Mouse (Mus musculus): ENCODE measurements around the gene Cd70. TPM values are rescaled to one million over a fixed set of nuclear protein-coding genes. Genes with fewer than 3 reads are reported as not detected.

Gene Cd70
- total RNA-seq, 4 experiments from 2014 or later, result not detected

GRCm38 (mm10) chr17:57098321-57098720 lies 51.3 kb downstream of the Cd70 start:
- no peak for DNase-seq (ENCODE audit: low spot score in 2 of 2)

GRCm38 (mm10) chr17:57096623-57096920 lies 53.0 kb downstream of the Cd70 start:
- peak; percentile 60 to 64 for DNase-seq (ENCODE audit: low spot score in 2 of 2)

Other genes with a start within 250 kb of the Cd70 start
- 10 to 100 TPM; 19.5 to 24.2 (median 21.8) TPM for gene Mllt1, start 214.4 kb downstream of the Cd70 start, total RNA-seq (2022)
- not detected for gene Acer1, start 167.7 kb downstream of the Cd70 start, total RNA-seq (2022)
- gene Clpp, start 159.5 kb downstream of the Cd70 start, total RNA-seq (2022), result 10 to 100 TPM; 35.8 to 39.5 (median 37.5) TPM
- 10 to 100 TPM; 20.2 to 27.1 (median 21.9) TPM for gene Alkbh7, start 152.4 kb downstream of the Cd70 start, total RNA-seq (2022)
- gene Pspn, start 149.8 kb downstream of the Cd70 start, total RNA-seq (2022), result not detected
- 10 to 100 TPM; 13.3 to 17.5 (median 15.5) TPM for gene Gtf2f1, start 138.5 kb downstream of the Cd70 start, total RNA-seq (2022)
- under 1 TPM in 1 of 4 experiments, not detected in 3; 0.27 TPM for gene Gm17949, start 138.3 kb downstream of the Cd70 start, total RNA-seq (2022)
- gene Khsrp, start 118.3 kb downstream of the Cd70 start, total RNA-seq (2022), result 10 to 100 TPM; 23.3 to 29.9 (median 27.2) TPM
- not detected for gene Slc25a41, start 108.1 kb downstream of the Cd70 start, total RNA-seq (2022)
- under 1 TPM in 1 of 4 experiments, not detected in 3; 0.34 TPM for gene Crb3, start 90.7 kb downstream of the Cd70 start, total RNA-seq (2022)
- gene Slc25a23, start 89.9 kb downstream of the Cd70 start, total RNA-seq (2022), result 10 to 100 TPM; 28.2 to 32.7 (median 31.3) TPM
- under 1 TPM in 3 of 4 experiments, not detected in 1; 0.12 to 0.52 (median 0.44) TPM for gene Dennd1c, start 71.3 kb downstream of the Cd70 start, total RNA-seq (2022)
- gene Tubb4a, start 62.0 kb downstream of the Cd70 start, total RNA-seq (2022), result under 1 TPM; 0.53 to 0.88 (median 0.64) TPM
- gene Tnfsf9, start 44.5 kb downstream of the Cd70 start, total RNA-seq (2022), result under 1 TPM in 1 of 4 experiments, not detected in 3; 0.38 TPM
- not detected for gene Tnfsf14, start 44.4 kb upstream of the Cd70 start, total RNA-seq (2022)
- 10 to 100 TPM in 3 of 4 experiments, 1 to 10 TPM in 1; 8.4 to 33.5 (median 14.9) TPM for gene C3, start 78.4 kb upstream of the Cd70 start, total RNA-seq (2022)
- 10 to 100 TPM; 24.3 to 28.1 (median 26.3) TPM for gene Gpr108, start 98.7 kb upstream of the Cd70 start, total RNA-seq (2022)
- gene Trip10, start 99.7 kb upstream of the Cd70 start, total RNA-seq (2022), result 100 to 1,000 TPM; 169 to 191 (median 176) TPM
- under 1 TPM; 0.17 to 0.48 (median 0.32) TPM for gene Vav1, start 129.3 kb upstream of the Cd70 start, total RNA-seq (2022)
- gene Adgre1, start 208.9 kb upstream of the Cd70 start, total RNA-seq (2022), result 1 to 10 TPM; 1.0 to 1.6 (median 1.3) TPM